Mouse (Mus musculus): ENCODE data around the gene Gm12216. TPM values are rescaled to one million over a fixed set of nuclear protein-coding genes. Genes with fewer than 3 reads are reported as not detected.

The Gm12216 gene
- polyA plus RNA-seq, 1 experiment from 2014 or later, result 0.89 TPM

GRCm38 (mm10) chr11:53783288-53783687 is 75.8 kb downstream of the Gm12216 start:
- Histone ChIP-seq H3K36me3 (ENCODE audit: inconsistent target) (peaks cover 14% of the 10 kb centered on the region), H3K27ac (peak overlapping the region; percentile 41), H3K79me2 (ENCODE audit: inconsistent target) (no peaks in the 10 kb centered on the region), H3K4me3 (ENCODE audit: inconsistent target) (no peak overlapping the region)
- 51% methylated on average over 9 of the region's 9 CpGs for WGBS (ENCODE audit: missing documents)

- Histone ChIP-seq H3K36me3 (ENCODE audit: inconsistent target) (peaks cover 27% of the 10 kb centered on the region), H3K27ac (no peak overlapping the region), H3K4me3 (ENCODE audit: inconsistent target) (no peak overlapping the region), H3K79me2 (ENCODE audit: inconsistent target) (peaks cover under 1% of the 10 kb centered on the region; the same call in 1 of the 2 replicates)
- WGBS (ENCODE audit: missing documents), result 95% methylated on average over 7 of the region's 7 CpGs
Measured at GRCm38 (mm10) chr11:53781964-53782363, 77.1 kb downstream of the Gm12216 start.

GRCm38 (mm10) chr11:53781201-53781775 is 77.8 kb downstream of the Gm12216 start:
- Histone ChIP-seq H3K27ac (no peak overlapping the region), H3K79me2 (ENCODE audit: inconsistent target) (peaks cover 7% of the 10 kb centered on the region; the same call in 1 of the 2 replicates), H3K36me3 (ENCODE audit: inconsistent target) (peaks cover 34% of the 10 kb centered on the region), H3K4me3 (ENCODE audit: inconsistent target) (no peak overlapping the region)
- WGBS (ENCODE audit: missing documents), result 100% methylated on average over 4 of the region's 4 CpGs

GRCm38 (mm10) chr11:53780262-53780661 is 78.8 kb downstream of the Gm12216 start:
- H3K36me3 ChIP-seq (ENCODE audit: inconsistent target), result peaks cover 44% of the 10 kb centered on the region
- peaks cover 18% of the 10 kb centered on the region; the same call in 1 of the 2 replicates for H3K79me2 ChIP-seq (ENCODE audit: inconsistent target)
- H3K4me3 ChIP-seq (ENCODE audit: inconsistent target), result no peak overlapping the region
- WGBS (ENCODE audit: missing documents), result 100% methylated on average over 3 of the region's 3 CpGs
- H3K27ac ChIP-seq, result no peak overlapping the region

- H3K79me2 ChIP-seq (ENCODE audit: inconsistent target), result peaks cover 22% of the 10 kb centered on the region; the same call in 1 of the 2 replicates
- H3K36me3 ChIP-seq (ENCODE audit: inconsistent target), result peaks cover 49% of the 10 kb centered on the region
- H3K4me3 ChIP-seq (ENCODE audit: inconsistent target), result no peak overlapping the region
- WGBS (ENCODE audit: missing documents), result 51% methylated on average over 2 of the region's 2 CpGs
- H3K27ac ChIP-seq, result no peak overlapping the region
Measured at GRCm38 (mm10) chr11:53779808-53780207, 79.2 kb downstream of the Gm12216 start.

GRCm38 (mm10) chr11:53778455-53778854 is 80.6 kb downstream of the Gm12216 start:
- H3K36me3 ChIP-seq (ENCODE audit: inconsistent target), result peaks cover 62% of the 10 kb centered on the region
- 85% methylated on average over 5 of the region's 5 CpGs for WGBS (ENCODE audit: missing documents)
- H3K4me3 ChIP-seq (ENCODE audit: inconsistent target), result no peak overlapping the region
- H3K79me2 ChIP-seq (ENCODE audit: inconsistent target), result peaks cover 36% of the 10 kb centered on the region
- H3K27ac ChIP-seq, result no peak overlapping the region

GRCm38 (mm10) chr11:53777736-53778135 is 81.3 kb downstream of the Gm12216 start:
- Histone ChIP-seq H3K36me3 (ENCODE audit: inconsistent target) (peaks cover 69% of the 10 kb centered on the region), H3K27ac (no peak overlapping the region)

GRCm38 (mm10) chr11:53774659-53775255 is 84.3 kb downstream of the Gm12216 start:
- 73% methylated on average over 13 of the region's 13 CpGs for WGBS (ENCODE audit: missing documents)
- Histone ChIP-seq H3K36me3 (ENCODE audit: inconsistent target) (peaks cover 71% of the 10 kb centered on the region), H3K27ac (no peak overlapping the region), H3K79me2 (ENCODE audit: inconsistent target) (peaks cover 70% of the 10 kb centered on the region), H3K4me3 (ENCODE audit: inconsistent target) (no peak overlapping the region)

More at GRCm38 (mm10) chr11:53777736-53778135, 81.3 kb downstream of the Gm12216 start:
- WGBS (ENCODE audit: missing documents), result 93% methylated on average over 5 of the region's 5 CpGs
- Histone ChIP-seq H3K79me2 (ENCODE audit: inconsistent target) (peaks cover 43% of the 10 kb centered on the region), H3K4me3 (ENCODE audit: inconsistent target) (no peak overlapping the region)

- H3K27ac ChIP-seq, result no peak overlapping the region
- 88% methylated on average over 16 of the region's 16 CpGs for WGBS (ENCODE audit: missing documents)
- no peak overlapping the region for H3K4me3 ChIP-seq (ENCODE audit: inconsistent target)
- H3K36me3 ChIP-seq (ENCODE audit: inconsistent target), result peaks cover 62% of the 10 kb centered on the region
- peaks cover 70% of the 10 kb centered on the region for H3K79me2 ChIP-seq (ENCODE audit: inconsistent target)
Measured at GRCm38 (mm10) chr11:53773641-53774360, 85.3 kb downstream of the Gm12216 start.

- H3K79me2 ChIP-seq (ENCODE audit: inconsistent target), result peaks cover 70% of the 10 kb centered on the region
- 92% methylated on average over 5 of the region's 5 CpGs for WGBS (ENCODE audit: missing documents)
- peak within 1 kb of the TSS; percentile 93; the same call in 1 of the 2 replicates for H3K4me3 ChIP-seq (ENCODE audit: inconsistent target)
- H3K27ac ChIP-seq, result no peak within 1 kb of the TSS
- peaks cover 55% of the 10 kb centered on the region for H3K36me3 ChIP-seq (ENCODE audit: inconsistent target)
Measured at GRCm38 (mm10) chr11:53773087-53773486, 86.0 kb downstream of the Gm12216 start, which contains the start of gene Gm17334. Gm17334 (minus strand) TSS chr11:53773187.

- WGBS (ENCODE audit: missing documents), result 13% methylated on average over 9 of the region's 9 CpGs
- Histone ChIP-seq H3K27ac (no peak overlapping the region), H3K4me3 (ENCODE audit: inconsistent target) (peak overlapping the region; percentile 5; the same call in 1 of the 2 replicates), H3K36me3 (ENCODE audit: inconsistent target) (peaks cover 49% of the 10 kb centered on the region), H3K79me2 (ENCODE audit: inconsistent target) (peaks cover 70% of the 10 kb centered on the region)
Measured at GRCm38 (mm10) chr11:53772536-53772935, 86.5 kb downstream of the Gm12216 start.

GRCm38 (mm10) chr11:53771001-53771744 is 87.9 kb downstream of the Gm12216 start:
- Histone ChIP-seq H3K36me3 (ENCODE audit: inconsistent target) (peaks cover 36% of the 10 kb centered on the region), H3K4me3 (ENCODE audit: inconsistent target) (peak overlapping the region; percentile 93), H3K27ac (peak overlapping the region; percentile 72), H3K79me2 (ENCODE audit: inconsistent target) (peaks cover 62% of the 10 kb centered on the region)
- WGBS (ENCODE audit: missing documents), result 6% methylated on average over 10 of the region's 11 CpGs

- Histone ChIP-seq H3K79me2 (ENCODE audit: inconsistent target) (peaks cover 52% of the 10 kb centered on the region), H3K27ac (peak overlapping the region; percentile 72), H3K36me3 (ENCODE audit: inconsistent target) (peaks cover 27% of the 10 kb centered on the region), H3K4me3 (ENCODE audit: inconsistent target) (peak overlapping the region; percentile 93)
- under 1% methylated on average over 71 of the region's 75 CpGs for WGBS (ENCODE audit: missing documents)
Measured at GRCm38 (mm10) chr11:53770125-53770791, 88.8 kb downstream of the Gm12216 start.

GRCm38 (mm10) chr11:53769760-53770124 is 89.3 kb downstream of the Gm12216 start, which contains the start of gene Irf1:
Irf1 (plus strand) TSS chr11:53770014.
- Histone ChIP-seq H3K36me3 (ENCODE audit: inconsistent target) (peaks cover 21% of the 10 kb centered on the region), H3K4me3 (ENCODE audit: inconsistent target) (peak within 1 kb of the TSS; percentile 93), H3K27ac (peak within 1 kb of the TSS; percentile 72), H3K79me2 (ENCODE audit: inconsistent target) (peaks cover 47% of the 10 kb centered on the region)
- WGBS (ENCODE audit: missing documents), result under 1% methylated on average over 34 of the region's 40 CpGs
